Mouse (Mus musculus) lung, postnatal 0 days (tissue): Measurements from ENCODE around the gene Calcrl. TPM values are rescaled to one million over a fixed set of nuclear protein-coding genes. Genes with fewer than 3 reads are reported as not detected.

Experiments used
- ATAC-seq: fragments of 200-750 bp; cut with Nextera tagmentation; 2 replicates; pipeline ENCODE4 v1.8.0; 2017; ENCODE audit warnings: moderate library complexity
- DNase-seq: peaks from one replicate; pipeline ENCODE4 v3.0.0-alpha.2; 2016; ENCODE audit warnings: low spot score
- H3K27ac ChIP-seq: fragments of 300-500 bp; sonication (generic); 2 replicates; pipeline ENCODE4 v1.5.1; 2014; ENCODE audit warnings: antibody characterized with exemption, mild to moderate bottlenecking, low read length, mixed read lengths
- H3K27me3 ChIP-seq: fragments of 300-500 bp; sonication (generic); replicated peaks from 2 replicates; pipeline ENCODE4 v1.6.1; 2014; ENCODE audit warnings: low read length, mixed read lengths; ENCODE audit not compliant: insufficient read depth
- H3K36me3 ChIP-seq: fragments of 300-500 bp; sonication (generic); 2 replicates; pipeline ENCODE4 v1.6.1; 2014; ENCODE audit warnings: low read length, mixed read lengths; ENCODE audit not compliant: insufficient read depth
- H3K4me1 ChIP-seq: fragments of 300-500 bp; sonication (generic); 2 replicates; pipeline ENCODE4 v1.6.1; 2014; ENCODE audit warnings: antibody characterized with exemption, low read depth, low read length, mixed read lengths; ENCODE audit not compliant: insufficient read depth
- H3K4me2 ChIP-seq: fragments of 300-500 bp; sonication (generic); replicated peaks from 2 replicates; pipeline ENCODE4 v1.6.1; 2014; ENCODE audit warnings: low read depth, mild to moderate bottlenecking, low read length, moderate library complexity, mixed read lengths
- H3K4me3 ChIP-seq: fragments of 300-500 bp; sonication (generic); 2 replicates; pipeline ENCODE4 v1.5.1; 2014; ENCODE audit warnings: low read depth, low read length
- H3K9ac ChIP-seq: fragments of 300-500 bp; sonication (generic); replicated peaks from 2 replicates; pipeline ENCODE4 v1.6.1; 2014; ENCODE audit warnings: low read depth, mild to moderate bottlenecking
- H3K9me3 ChIP-seq: fragments of 300-500 bp; sonication (generic); 2 replicates; pipeline ENCODE4 v1.6.1; 2016; ENCODE audit warnings: low read length, mixed read lengths
- CTCF ChIP-seq: IDR thresholded peaks from 2 replicates; pipeline ENCODE4 v1.5.1; 2016; ENCODE audit warnings: antibody characterized with exemption, mild to moderate bottlenecking
- EP300 ChIP-seq: IDR thresholded peaks from 2 replicates; pipeline ENCODE4 v1.6.1; 2016; ENCODE audit warnings: antibody characterized with exemption, mild to moderate bottlenecking, control low read depth
- WGBS: fragments of 180-500 bp; shearing (Covaris S2); extraction: QIAGEN DNeasy Blood & Tissue Kit; methylation state at CpG from one replicate; pipeline ENCODE4 v1.1.7; 2014; 5-methylcytosine and 5-hydroxymethylcytosine counted together
- polyA plus RNA-seq: library from polyadenylated mRNA; unstranded; fragments of >200 nt; fragmentation: Nextera tagmentation; extraction: Ambion mirVana; gene quantifications from 2 replicates; pipeline ENCODE4 v1.2.1, GENCODE M21; 2015

Calcrl gene
- polyA plus RNA-seq, 1 experiment from 2014 or later, result 347 TPM

DNA sequence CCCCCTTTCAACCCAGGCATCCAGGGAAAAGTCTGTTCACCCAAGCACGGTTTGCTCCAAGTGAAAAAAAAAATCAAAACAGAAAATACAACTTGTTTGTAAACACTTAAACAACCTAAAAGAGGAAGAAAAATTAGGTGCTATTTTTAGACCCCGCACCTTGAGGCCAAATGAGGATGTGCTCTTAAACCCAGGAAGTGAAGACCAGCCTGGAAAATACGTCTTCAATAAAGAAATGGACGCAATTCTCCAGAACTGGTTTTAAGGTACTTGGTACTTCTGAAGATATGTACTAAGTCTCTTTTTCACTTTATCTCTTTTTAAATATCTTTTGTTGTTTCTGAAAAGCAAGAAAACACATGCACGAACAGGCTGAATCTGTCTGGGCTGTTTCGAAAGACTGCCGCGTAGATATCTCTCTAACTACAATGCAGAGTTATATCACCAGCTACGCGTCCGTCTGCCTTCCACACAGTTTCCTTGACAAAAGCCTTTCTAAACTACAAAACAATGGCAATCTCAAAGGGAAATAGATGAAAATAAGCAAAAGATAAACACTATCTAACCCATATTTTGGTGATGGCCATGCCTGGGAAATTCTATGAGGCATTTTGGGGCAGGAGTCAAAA, 37.7 kb downstream of the Calcrl start:
- no peaks in the 10 kb centered on the region for H3K27me3 ChIP-seq
- WGBS, result 47% methylated on average over 11 of the region's 11 CpGs
- no peak overlapping the region for H3K27ac ChIP-seq
- no peaks in the 10 kb centered on the region for H3K36me3 ChIP-seq
- H3K9me3 ChIP-seq, result no peaks in the 10 kb centered on the region
- no peaks in the 10 kb centered on the region for H3K4me1 ChIP-seq
- DNase-seq, result no peak
- no peak overlapping the region for H3K9ac ChIP-seq
- TF ChIP-seq CTCF (no peak), EP300 (no peak)
- no peak for ATAC-seq
- peak overlapping the region; percentile 30; the same call in 1 of the 2 replicates for H3K4me2 ChIP-seq
- H3K4me3 ChIP-seq, result peak overlapping the region; percentile 2; the same call in 1 of the 2 replicates

DNA sequence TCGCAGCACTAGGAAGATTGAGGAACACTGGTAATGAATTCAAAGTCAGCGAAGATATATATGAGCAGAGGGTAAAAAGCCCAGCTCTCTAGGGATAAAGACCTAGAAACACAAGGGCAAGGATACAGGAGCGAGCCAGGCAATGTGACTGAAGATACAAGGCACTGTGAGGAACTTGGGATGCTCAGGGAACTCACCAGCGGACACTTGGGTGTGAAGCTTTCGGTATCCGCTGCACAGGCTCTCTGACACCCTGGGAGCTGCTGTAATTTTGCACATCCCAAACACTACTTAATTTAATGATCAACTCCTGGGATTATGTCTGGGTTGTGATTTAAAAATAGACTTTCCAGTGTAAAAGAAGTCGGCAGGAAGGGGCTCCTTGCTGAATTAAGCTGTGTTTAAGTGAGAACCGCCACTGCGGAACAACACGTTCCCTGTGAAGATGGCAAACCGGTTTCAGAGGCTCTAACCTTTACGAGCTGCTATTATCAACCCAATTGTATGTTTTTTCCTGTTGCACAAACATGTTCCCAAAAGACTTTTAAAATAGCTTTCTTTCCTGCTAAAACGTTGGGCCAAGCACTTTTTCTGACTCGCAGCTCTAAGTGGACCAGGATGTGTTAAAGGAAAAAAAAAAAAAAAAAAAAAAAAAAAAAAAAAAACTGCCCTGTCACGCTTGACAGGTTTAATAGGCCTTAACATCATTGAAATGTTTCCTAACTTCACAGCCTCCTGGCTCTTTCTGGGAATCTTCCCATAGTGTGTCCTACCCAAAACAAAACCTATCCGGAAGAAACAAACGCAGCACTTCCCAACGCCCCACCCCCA, 38.4 kb downstream of the Calcrl start:
- no peak; the same call in 1 of the 2 replicates for ATAC-seq

DNA sequence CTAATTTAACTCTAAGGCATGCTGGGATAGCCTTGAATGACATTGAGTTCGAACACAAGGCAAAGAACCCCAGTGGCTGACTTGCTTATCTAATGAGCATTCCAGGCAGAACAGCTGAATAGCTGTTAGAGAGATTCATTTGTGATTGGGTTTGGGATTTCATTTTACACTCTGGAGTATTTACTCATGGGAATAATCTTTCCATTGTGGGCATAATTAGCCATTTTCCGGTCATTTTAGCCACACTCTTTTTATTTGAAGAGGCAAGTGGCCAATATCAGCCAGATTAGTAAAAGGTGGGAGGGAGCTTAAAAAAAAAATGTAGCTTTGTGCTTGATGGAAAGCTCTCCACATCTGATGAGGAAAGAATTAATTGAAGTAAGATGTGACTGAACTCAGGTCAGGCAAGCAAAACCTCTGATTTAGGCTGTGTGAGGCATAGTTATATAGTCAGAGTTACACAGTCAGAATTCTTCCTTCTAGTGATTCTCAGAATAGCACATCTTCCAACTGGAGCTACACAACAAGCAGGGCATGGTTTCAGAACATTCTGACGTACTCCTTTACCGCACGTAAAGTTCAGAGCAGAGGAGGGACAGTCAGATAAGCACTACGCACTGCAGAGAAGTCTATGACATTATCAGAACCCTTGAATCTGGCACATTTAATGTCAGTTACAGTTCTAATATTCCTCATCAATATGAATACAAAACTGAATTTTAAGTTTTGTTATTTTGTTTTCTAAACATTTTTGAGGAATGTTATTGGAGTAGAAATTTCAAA, 40.1 kb downstream of the Calcrl start:
- no peak overlapping the region for H3K27ac ChIP-seq
- WGBS, result 69% methylated on average over 6 of the region's 6 CpGs

More for the DNA sequence above, 38.4 kb downstream of the Calcrl start:
- WGBS, result 47% methylated on average over 18 of the region's 18 CpGs
- TF ChIP-seq EP300, result no peak
- TF ChIP-seq CTCF, result no peak
- H3K4me1 ChIP-seq, result no peaks in the 10 kb centered on the region
- H3K4me3 ChIP-seq, result peak overlapping the region; percentile 2; the same call in 1 of the 2 replicates
- no peak overlapping the region for H3K27ac ChIP-seq
- H3K9ac ChIP-seq, result no peak overlapping the region
- peak; percentile 29 for DNase-seq
- H3K27me3 ChIP-seq, result no peaks in the 10 kb centered on the region
- H3K9me3 ChIP-seq, result no peaks in the 10 kb centered on the region
- H3K36me3 ChIP-seq, result no peaks in the 10 kb centered on the region
- H3K4me2 ChIP-seq, result peak overlapping the region; percentile 30; the same call in 1 of the 2 replicates

DNA sequence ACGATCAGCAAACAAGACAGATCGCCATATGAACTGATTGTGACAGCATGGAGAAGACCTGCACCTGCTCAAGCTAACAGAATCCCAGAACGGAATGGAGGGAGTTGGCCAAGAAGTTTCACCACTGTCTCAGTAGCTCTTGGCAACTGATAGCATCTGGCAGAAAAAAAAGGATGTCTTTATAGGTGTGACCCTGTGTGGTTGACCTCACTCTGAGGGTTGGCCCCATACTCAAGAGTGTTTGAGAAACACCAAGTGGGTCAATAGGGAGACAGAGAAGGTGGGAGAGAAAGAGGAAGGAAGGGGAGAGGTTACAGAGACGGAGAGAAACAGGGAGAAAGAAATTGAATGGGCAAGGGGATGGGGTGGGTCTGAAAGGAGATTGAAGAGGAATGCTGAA, 41.4 kb downstream of the Calcrl start:
- H3K36me3 ChIP-seq, result no peaks in the 10 kb centered on the region
- H3K27ac ChIP-seq, result no peak overlapping the region
- no peak overlapping the region for H3K9ac ChIP-seq
- no peaks in the 10 kb centered on the region; the same call in 1 of the 2 replicates for H3K4me1 ChIP-seq
- no peak for TF ChIP-seq CTCF
- TF ChIP-seq EP300, result no peak
- 53% methylated on average over 4 of the region's 4 CpGs for WGBS
- DNase-seq (no peak), ATAC-seq (no peak)
- H3K9me3 ChIP-seq, result no peaks in the 10 kb centered on the region
- no peak overlapping the region for H3K4me3 ChIP-seq
- no peak overlapping the region for H3K4me2 ChIP-seq
- no peaks in the 10 kb centered on the region for H3K27me3 ChIP-seq

More for the DNA sequence above, 40.1 kb downstream of the Calcrl start:
- H3K9me3 ChIP-seq, result no peaks in the 10 kb centered on the region
- ATAC-seq (no peak), DNase-seq (no peak)
- no peak for TF ChIP-seq CTCF
- H3K9ac ChIP-seq, result no peak overlapping the region
- H3K4me2 ChIP-seq, result no peak overlapping the region
- no peaks in the 10 kb centered on the region; the same call in 1 of the 2 replicates for H3K4me1 ChIP-seq
- no peaks in the 10 kb centered on the region for H3K36me3 ChIP-seq
- H3K27me3 ChIP-seq, result no peaks in the 10 kb centered on the region
- H3K4me3 ChIP-seq, result no peak overlapping the region

DNA sequence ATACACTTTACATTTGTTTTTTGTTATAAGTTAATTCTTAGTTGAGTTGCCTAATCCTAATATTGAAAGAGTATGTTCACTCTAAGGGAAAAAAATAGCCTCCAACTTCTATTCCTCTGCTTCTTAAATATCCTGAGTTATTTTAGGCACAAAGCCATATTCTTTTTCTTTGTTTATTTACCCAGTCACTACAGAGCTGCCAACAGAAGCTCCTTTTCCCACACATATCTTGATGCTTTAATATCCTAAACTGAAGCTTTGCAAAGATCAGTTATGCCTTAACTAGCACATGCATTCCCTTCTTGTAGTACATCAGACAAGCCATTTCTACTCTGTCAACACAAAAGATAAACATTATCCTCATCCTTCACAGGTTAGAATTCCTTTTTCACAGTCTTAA, 42.7 kb downstream of the Calcrl start:
- no peak for DNase-seq

DNA sequence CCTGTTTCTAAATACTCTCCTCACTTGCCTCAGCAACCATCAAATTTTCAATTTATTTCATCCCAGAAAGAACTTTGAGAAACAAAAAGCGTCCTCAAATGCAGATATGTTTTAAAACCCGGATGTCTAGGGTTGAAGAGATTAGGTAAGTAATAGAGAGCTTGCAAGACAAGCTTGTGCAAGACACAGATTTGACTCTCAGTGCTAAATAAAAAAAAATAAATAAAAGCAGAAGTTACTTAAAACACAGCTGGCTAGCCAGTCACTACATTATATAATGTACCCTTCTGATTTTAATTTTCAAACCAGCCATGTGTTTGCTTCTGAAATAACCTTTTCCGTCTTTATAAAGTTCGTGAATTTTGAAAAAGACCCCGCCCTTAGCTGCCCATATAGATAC, 43.2 kb downstream of the Calcrl start:
- ATAC-seq (no peak), DNase-seq (peak; percentile 41)
- H3K9me3 ChIP-seq, result no peaks in the 10 kb centered on the region
- H3K9ac ChIP-seq, result no peak overlapping the region
- H3K4me1 ChIP-seq, result no peaks in the 10 kb centered on the region; the same call in 1 of the 2 replicates
- no peaks in the 10 kb centered on the region for H3K36me3 ChIP-seq
- no peak overlapping the region for H3K4me2 ChIP-seq
- TF ChIP-seq EP300, result no peak
- no peak for TF ChIP-seq CTCF
- no peaks in the 10 kb centered on the region for H3K27me3 ChIP-seq
- H3K4me3 ChIP-seq, result no peak overlapping the region
- 72% methylated on average over 5 of the region's 5 CpGs for WGBS
- no peak overlapping the region for H3K27ac ChIP-seq

More for the DNA sequence above, 42.7 kb downstream of the Calcrl start:
- ATAC-seq, result no peak
- Histone ChIP-seq H3K9me3 (no peaks in the 10 kb centered on the region), H3K4me1 (no peaks in the 10 kb centered on the region; the same call in 1 of the 2 replicates), H3K4me3 (no peak overlapping the region), H3K27ac (no peak overlapping the region), H3K27me3 (no peaks in the 10 kb centered on the region), H3K4me2 (no peak overlapping the region), H3K9ac (no peak overlapping the region), H3K36me3 (no peaks in the 10 kb centered on the region)
- TF ChIP-seq CTCF (no peak), EP300 (no peak)
